Comparison of ENCODE assay signal across 16 mouse cellular contexts in genomic region chr9:113478761-113479265, GRCm38 (mm10).
DNase-seq lines count a peak whose midpoint lies in the region; ATAC-seq and TF ChIP-seq lines count a peak whose summit lies in the region.
"Had no signal": no experiment of that assay in that cellular context is flagged by ENCODE, and none has a peak within 500 bp of the region (broad histone marks: within the 10 kb centered on the region; RNA-seq: fewer than 3 reads in every experiment).

No protein-coding gene starts in this region.

- H3K27me3 ChIP-seq in kidney, postnatal 0 days (ENCODE audit: insufficient read depth, low read length), result no peaks in the 10 kb centered on the region
- H3K27me3 ChIP-seq in neural tube, embryonic 15.5 days (replicated peaks), result no peaks in the 10 kb centered on the region
- no peaks in the 10 kb centered on the region for H3K27me3 ChIP-seq in forebrain, embryonic 14.5 days (replicated peaks; ENCODE audit: control insufficient read depth, insufficient read depth, low read length)
- H3K27me3 ChIP-seq: embryonic facial prominence, embryonic 12.5 days; forebrain, embryonic 13.5 days; Patski had no signal

- no peak for TF ChIP-seq CTCF in kidney, postnatal 0 days (IDR thresholded peaks at IDR 0.05; ENCODE audit: low read depth)

- H3K9ac ChIP-seq in kidney, postnatal 0 days (ENCODE audit: low read depth, low read length), result no peak overlapping the region
- no peak overlapping the region for H3K9ac ChIP-seq in neural tube, embryonic 15.5 days (replicated peaks)
- H3K9ac ChIP-seq in forebrain, embryonic 14.5 days (ENCODE audit: low read length), result no peak overlapping the region
- H3K9ac ChIP-seq: embryonic facial prominence, embryonic 12.5 days; forebrain, embryonic 13.5 days had no signal

- WGBS in kidney, postnatal 0 days, result 86% methylated on average over 1 of the region's 1 CpGs
- 92% methylated on average over 1 of the region's 1 CpGs for WGBS in neural tube, embryonic 15.5 days
- WGBS in forebrain, embryonic 14.5 days, result 92% methylated on average over 1 of the region's 1 CpGs

- H3K36me3 ChIP-seq in kidney, postnatal 0 days (ENCODE audit: insufficient read depth, low read length), result no peaks in the 10 kb centered on the region
- no peaks in the 10 kb centered on the region for H3K36me3 ChIP-seq in neural tube, embryonic 15.5 days
- H3K36me3 ChIP-seq in forebrain, embryonic 14.5 days (ENCODE audit: control insufficient read depth, insufficient read depth, low read length), result no peaks in the 10 kb centered on the region
- H3K36me3 ChIP-seq: embryonic facial prominence, embryonic 10.5 days; embryonic facial prominence, embryonic 12.5 days had no signal

- no peak overlapping the region for H3K4me2 ChIP-seq in kidney, postnatal 0 days (ENCODE audit: low read length)
- no peak overlapping the region for H3K4me2 ChIP-seq in neural tube, embryonic 15.5 days
- H3K4me2 ChIP-seq in forebrain, embryonic 14.5 days (ENCODE audit: low read length), result no peak overlapping the region
- H3K4me2 ChIP-seq: embryonic facial prominence, embryonic 12.5 days; forebrain, embryonic 13.5 days had no signal

- no peak for ATAC-seq in kidney, postnatal 0 days (replicated peaks; ENCODE audit: low FRiP score, low read depth)
- ATAC-seq in neural tube, embryonic 15.5 days (ENCODE audit: low FRiP score), result no peak
- ATAC-seq in forebrain, embryonic 14.5 days, result no peak
- ATAC-seq: activated CD4-positive, CD25-positive, alpha-beta regulatory T cell, adult 4 months; forebrain, embryonic 13.5 days; forebrain, embryonic 16.5 days; Patski had no signal

- H3K9me3 ChIP-seq in kidney, postnatal 0 days (replicated peaks; ENCODE audit: low read length), result no peaks in the 10 kb centered on the region
- H3K9me3 ChIP-seq in neural tube, embryonic 15.5 days (replicated peaks), result no peaks in the 10 kb centered on the region
- no peaks in the 10 kb centered on the region for H3K9me3 ChIP-seq in forebrain, embryonic 14.5 days (replicated peaks; ENCODE audit: control insufficient read depth, low read length)
- H3K9me3 ChIP-seq: embryonic facial prominence, embryonic 12.5 days; forebrain, embryonic 13.5 days had no signal

- peak; percentile 13 to 36 for DNase-seq in cerebellum, postnatal 10 days
- no peak for DNase-seq in cerebellum, adult 11-12 months
- DNase-seq in kidney, postnatal 0 days (ENCODE audit: low spot score), result peak; percentile 53
- no peak for DNase-seq in kidney, postnatal 36 days
- peak; percentile 54 for DNase-seq in Muller cell, postnatal 12 days (ENCODE audit: inconsistent ontology term)
- no peak for DNase-seq in forebrain, embryonic 14.5 days (ENCODE audit: low spot score)
- DNase-seq: adrenal gland, adult 8-10 months; adrenal gland, postnatal 14 days; adrenal gland, postnatal 36 days had no signal

- no peaks in the 10 kb centered on the region for H3K4me1 ChIP-seq in kidney, postnatal 0 days (replicated peaks; ENCODE audit: insufficient read depth, low read length)
- no peaks in the 10 kb centered on the region for H3K4me1 ChIP-seq in neural tube, embryonic 15.5 days
- H3K4me1 ChIP-seq in forebrain, embryonic 14.5 days (ENCODE audit: control insufficient read depth, insufficient read depth, low read length), result no peaks in the 10 kb centered on the region
- H3K4me1 ChIP-seq: embryonic facial prominence, embryonic 10.5 days; embryonic facial prominence, embryonic 12.5 days; forebrain, embryonic 13.5 days had no signal

- no peak overlapping the region for H3K4me3 ChIP-seq in kidney, postnatal 0 days (replicated peaks; ENCODE audit: low read depth, low read length)
- no peak overlapping the region for H3K4me3 ChIP-seq in neural tube, embryonic 15.5 days (replicated peaks)
- no peak overlapping the region for H3K4me3 ChIP-seq in forebrain, embryonic 14.5 days (ENCODE audit: low read depth, low read length)
- H3K4me3 ChIP-seq: embryonic facial prominence, embryonic 10.5 days; embryonic facial prominence, embryonic 12.5 days; forebrain, embryonic 13.5 days had no signal

- H3K27ac ChIP-seq in kidney, postnatal 0 days, result no peak overlapping the region
- peak overlapping the region; percentile 14; the same call in 1 of the 2 replicates for H3K27ac ChIP-seq in neural tube, embryonic 15.5 days (replicated peaks)
- H3K27ac ChIP-seq in forebrain, embryonic 14.5 days (ENCODE audit: low read depth, low read length), result no peak overlapping the region
- H3K27ac ChIP-seq: embryonic facial prominence, embryonic 10.5 days; embryonic facial prominence, embryonic 12.5 days; forebrain, embryonic 13.5 days had no signal

Comparison
In these comparisons a context has a peak if more than half of its experiments do, and no peak if none do; other contexts are left out.
1. DNase-seq: peak in cerebellum, postnatal 10 days (2 of 2), kidney, postnatal 0 days (single experiment) and Muller cell, postnatal 12 days (single experiment); none in cerebellum, adult 11-12 months (single experiment), kidney, postnatal 36 days (0 of 2) and forebrain, embryonic 14.5 days (single experiment).